Mouse (Mus musculus): ENCODE results near the gene Cep170.

DNA sequence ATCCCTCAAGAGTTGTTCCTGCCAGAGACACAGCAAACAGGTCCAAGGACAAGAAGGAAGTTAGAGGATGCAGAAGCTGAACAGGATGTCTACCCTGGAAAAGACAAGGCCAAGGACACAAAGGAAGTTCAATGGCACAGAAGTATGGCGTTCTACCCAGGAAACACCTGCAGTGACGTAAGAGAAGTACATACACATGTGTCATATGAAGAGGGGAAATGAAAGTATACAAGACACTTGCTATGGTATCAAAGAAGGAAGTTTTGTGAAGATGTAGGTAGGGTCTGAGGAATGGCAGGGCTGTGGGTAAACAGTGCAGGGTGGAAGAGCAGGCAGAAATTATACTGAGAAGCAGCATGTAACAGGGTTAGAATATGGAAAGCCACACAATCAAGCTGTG lies 81.0 kb downstream of the Cep170 start:
- TF ChIP-seq CTCF (IDR thresholded peaks at IDR 0.05; ENCODE audit: borderline replicate concordance, control insufficient read depth, extremely low read depth, insufficient read depth, low read length, poor library complexity) (no peak), POLR2A (IDR thresholded peaks at IDR 0.05; ENCODE audit: control insufficient read depth, extremely low read depth, insufficient read depth, low read length, poor library complexity) (no peak)
